Mouse (Mus musculus): ENCODE measurements around the gene Nrl. TPM values are rescaled to one million over a fixed set of nuclear protein-coding genes. Genes with fewer than 3 reads are reported as not detected.

Nrl gene
- total and polyA plus RNA-seq, 3 experiments = 0.13 to 0.86 TPM; not detected in 1

DNA sequence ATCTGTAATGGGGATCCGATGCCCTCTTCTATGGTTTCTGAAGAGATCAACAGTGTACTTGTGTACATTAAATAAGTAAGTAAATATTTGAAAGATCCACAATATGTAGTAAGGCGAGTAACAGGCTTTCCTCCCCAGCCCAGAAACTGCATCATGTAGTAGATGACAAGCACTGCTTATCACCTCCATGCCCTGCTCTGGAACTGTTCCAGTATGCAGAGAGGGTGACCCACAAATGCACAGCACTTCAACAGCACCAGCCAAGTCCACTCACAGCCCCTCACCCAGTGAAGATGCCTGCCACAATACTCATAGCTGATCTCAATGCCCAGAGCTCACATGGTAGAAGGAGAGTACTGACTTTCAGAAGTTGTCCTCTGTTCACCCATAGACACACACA lies 45.8 kb upstream of the Nrl start:
- H3K9me3 ChIP-seq (replicated peaks; ENCODE audit: low read length) = no peaks in the 10 kb centered on the region
- H3K79me2 ChIP-seq (replicated peaks; ENCODE audit: control insufficient read depth, extremely low read depth, insufficient read depth, poor library complexity, severe bottlenecking) = no peaks in the 10 kb centered on the region
- H3K36me3 ChIP-seq (replicated peaks in 1 of 2; ENCODE audit: control insufficient read depth in 1 of 2, insufficient read depth in 1 of 2, low read length in 1 of 2) = peaks cover 35 to 51% of the 10 kb centered on the region in 2 experiments
- no peak for DNase-seq (ENCODE audit: extremely low read depth)
- H3K4me2 ChIP-seq (ENCODE audit: insufficient read depth, low read depth, poor library complexity, severe bottlenecking) = no peak overlapping the region
- dilution Hi-C loops (cut with MboI; ENCODE audit: extremely low pct_ligation_motif_present, extremely low pct_unique_long_range_greater_than_20kb, low sequenced_read_pairs) (no loop called here), in situ Hi-C loops (cut with MboI; ENCODE audit: low pct_ligation_motif_present, low pct_unique_long_range_greater_than_20kb, low sequenced_read_pairs) (no loop called here)
- H3K4me3 ChIP-seq (replicated peaks in 1 of 3; ENCODE audit: low read depth in 2 of 3, low read length in 2 of 3, poor library complexity in 1 of 3) = no peak overlapping the region
- no peak for TF ChIP-seq KAT2A (IDR thresholded peaks at IDR 0.05; ENCODE audit: insufficient replicate concordance, low read length)
- no peak for TF ChIP-seq SIN3A (IDR thresholded peaks at IDR 0.05; ENCODE audit: low read length)
- no peak for TF ChIP-seq CHD1 (IDR thresholded peaks at IDR 0.05; ENCODE audit: low read depth, low read length)
- no peak for TF ChIP-seq MEF2A (IDR thresholded peaks at IDR 0.05; ENCODE audit: borderline replicate concordance, low read depth, low read length)
- no peak for TF ChIP-seq POLR2AphosphoS2 (IDR thresholded peaks at IDR 0.05; ENCODE audit: low read depth, low read length)
- no peak for TF ChIP-seq RCOR1 (conservative IDR thresholded peaks at IDR 0.05; ENCODE audit: low read depth, low read length)
- no peak for TF ChIP-seq ZC3H11A (IDR thresholded peaks at IDR 0.05; ENCODE audit: low read depth, low read length)
- TF ChIP-seq HCFC1 (IDR thresholded peaks at IDR 0.05; ENCODE audit: low read depth, low read length) = no peak
- no peak for TF ChIP-seq BHLHE40 (IDR thresholded peaks at IDR 0.05; ENCODE audit: low read depth, low read length)
- no peak for TF ChIP-seq JUND (conservative IDR thresholded peaks at IDR 0.05; ENCODE audit: low read depth, low read length)
- no peak for TF ChIP-seq SMC3 (IDR thresholded peaks at IDR 0.05; ENCODE audit: low read depth, low read length)
- TF ChIP-seq ZKSCAN1 (IDR thresholded peaks at IDR 0.05; ENCODE audit: borderline replicate concordance, low read depth, low read length) = no peak
- TF ChIP-seq E2F4 (IDR thresholded peaks at IDR 0.05; ENCODE audit: insufficient replicate concordance, low read depth, low read length) = no peak
- TF ChIP-seq MAX (IDR thresholded peaks at IDR 0.05; ENCODE audit: low read length) = no peak
- no peaks in the 10 kb centered on the region for H3K27me3 ChIP-seq (replicated peaks)
- no peaks in the 10 kb centered on the region for H3K4me1 ChIP-seq (ENCODE audit: control insufficient read depth in 1 of 2, insufficient read depth in 2 of 2)
- no peak overlapping the region for H3K27ac ChIP-seq (ENCODE audit: insufficient read depth, low read depth)
- no peak overlapping the region for H3K9ac ChIP-seq (ENCODE audit: insufficient read depth, low read depth)

DNA sequence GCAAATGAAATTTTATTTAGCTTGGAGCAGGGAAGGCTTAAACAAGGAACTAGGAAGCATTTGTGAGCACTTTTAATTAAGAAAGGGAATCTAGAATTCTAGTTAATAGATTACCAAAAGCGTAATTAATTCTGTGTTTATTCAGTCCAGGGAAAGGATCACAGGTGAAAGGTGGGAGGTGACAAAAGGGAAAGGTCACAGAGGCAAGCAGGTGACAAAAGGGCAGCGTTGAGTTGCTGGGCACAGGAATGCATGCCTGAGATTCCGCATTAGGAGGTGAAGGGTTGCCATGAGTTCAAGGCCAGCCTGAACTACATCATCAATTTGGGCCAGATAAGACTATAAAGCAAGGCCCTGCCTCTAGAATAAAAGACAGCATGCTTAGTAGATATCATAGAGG lies 42.7 kb upstream of the Nrl start:
- H3K4me1 ChIP-seq (ENCODE audit: control insufficient read depth in 1 of 2, insufficient read depth in 2 of 2) = no peaks in the 10 kb centered on the region
- H3K4me3 ChIP-seq (replicated peaks in 1 of 3; ENCODE audit: low read depth in 2 of 3, low read length in 2 of 3, poor library complexity in 1 of 3) = no peak overlapping the region
- no peak overlapping the region for H3K9ac ChIP-seq (ENCODE audit: insufficient read depth, low read depth)
- H3K36me3 ChIP-seq (replicated peaks in 1 of 2; ENCODE audit: control insufficient read depth in 1 of 2, insufficient read depth in 1 of 2, low read length in 1 of 2) = peaks cover 54 to 81% of the 10 kb centered on the region in 2 experiments
- no peaks in the 10 kb centered on the region for H3K27me3 ChIP-seq (replicated peaks)
- DNase-seq (ENCODE audit: extremely low read depth) = no peak
- H3K9me3 ChIP-seq (replicated peaks; ENCODE audit: low read length) = no peaks in the 10 kb centered on the region
- in situ Hi-C loops (cut with MboI; ENCODE audit: low pct_ligation_motif_present, low pct_unique_long_range_greater_than_20kb, low sequenced_read_pairs) (no loop called here), dilution Hi-C loops (cut with MboI; ENCODE audit: extremely low pct_ligation_motif_present, extremely low pct_unique_long_range_greater_than_20kb, low sequenced_read_pairs) (no loop called here)
- H3K79me2 ChIP-seq (replicated peaks; ENCODE audit: control insufficient read depth, extremely low read depth, insufficient read depth, poor library complexity, severe bottlenecking) = no peaks in the 10 kb centered on the region
- no peak overlapping the region for H3K4me2 ChIP-seq (ENCODE audit: insufficient read depth, low read depth, poor library complexity, severe bottlenecking)
- TF ChIP-seq EP300 (IDR thresholded peaks at IDR 0.05; ENCODE audit: low read length) (no peak), JUN (IDR thresholded peaks at IDR 0.05; ENCODE audit: insufficient read depth, low read depth, low read length) (no peak), CHD1 (IDR thresholded peaks at IDR 0.05; ENCODE audit: low read depth, low read length) (no peak), IRF4 (IDR thresholded peaks at IDR 0.05; ENCODE audit: low read depth, low read length) (no peak), CTCF (conservative IDR thresholded peaks at IDR 0.05 in 1 of 2, IDR thresholded peaks at IDR 0.05 in 1 of 2; ENCODE audit: low read depth in 2 of 2, low read length in 2 of 2) (no peak), RCOR1 (conservative IDR thresholded peaks at IDR 0.05; ENCODE audit: low read depth, low read length) (no peak), SIN3A (IDR thresholded peaks at IDR 0.05; ENCODE audit: low read length) (no peak)
- no peak overlapping the region for H3K27ac ChIP-seq (ENCODE audit: insufficient read depth, low read depth)
